Mouse (Mus musculus): Measurements from ENCODE around the gene Brf1. TPM values are rescaled to one million over a fixed set of nuclear protein-coding genes. Genes with fewer than 3 reads are reported as not detected.
A peak's percentile ranks its signal among the peaks of the same experiment; 100 is the strongest.

Brf1 gene
- total and polyA plus RNA-seq, 2 experiments from 2014 or later = 39.0 to 42.1 TPM

GRCm38 (mm10) chr12:112928401-112929241 is 71.9 kb downstream of the Brf1 start:
- H3K9me3 ChIP-seq (ENCODE audit: low read length) = no peaks in the 10 kb centered on the region
- TF ChIP-seq CTCF (IDR thresholded peaks at IDR 0.05) = no peak; the same call in 1 of the 2 replicates
- H3K9ac ChIP-seq (replicated peaks; ENCODE audit: low read length, poor library complexity, severe bottlenecking) = peak overlapping the region; percentile 95
- peak overlapping the region; percentile 88 for H3K4me2 ChIP-seq (ENCODE audit: low read depth, low read length, poor library complexity, severe bottlenecking)
- H3K36me3 ChIP-seq (ENCODE audit: insufficient read depth, low read length) = no peaks in the 10 kb centered on the region
- ATAC-seq (ENCODE audit: low FRiP score) = peak; percentile 48
- peak overlapping the region; percentile 80 for H3K4me3 ChIP-seq (ENCODE audit: low read depth, low read length)
- H3K27ac ChIP-seq (ENCODE audit: low read depth, low read length) = peak overlapping the region; percentile 87
- WGBS = under 1% methylated on average over 108 of the region's 124 CpGs
- DNase-seq (ENCODE audit: low spot score) = peak; percentile 64
- no peaks in the 10 kb centered on the region for H3K27me3 ChIP-seq (ENCODE audit: insufficient read depth, low read length)
- H3K4me1 ChIP-seq (ENCODE audit: insufficient read depth, low read length) = 0 out of 2 replicates have a peak, but pooled peaks cover 4% of the 10 kb centered on the region

DNA sequence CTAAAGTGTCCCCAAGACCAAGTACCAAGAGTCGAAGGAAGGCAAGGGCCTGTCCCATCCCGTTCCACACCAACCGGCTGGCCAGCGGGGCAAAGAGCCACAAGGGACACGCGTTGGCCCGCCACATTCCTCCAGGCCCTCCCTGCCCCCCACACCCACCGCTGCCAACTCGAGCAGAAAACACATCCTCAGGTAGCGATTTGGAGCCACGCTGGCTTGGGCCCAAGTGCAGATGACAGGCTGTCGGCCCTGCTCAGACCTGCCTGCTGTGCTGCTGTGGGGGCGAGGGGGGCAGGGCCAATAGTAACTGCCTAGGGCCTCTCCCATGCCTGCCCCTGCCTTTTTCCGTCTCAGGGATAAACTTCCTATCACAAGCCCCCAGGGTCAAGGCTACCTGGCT is 73.2 kb downstream of the Brf1 start:
- Histone ChIP-seq H3K36me3 (ENCODE audit: insufficient read depth, low read length) (no peaks in the 10 kb centered on the region), H3K4me3 (ENCODE audit: low read depth, low read length) (peak overlapping the region; percentile 80; the same call in 1 of the 2 replicates), H3K27me3 (ENCODE audit: insufficient read depth, low read length) (no peaks in the 10 kb centered on the region), H3K9me3 (ENCODE audit: low read length) (no peaks in the 10 kb centered on the region), H3K4me2 (ENCODE audit: low read depth, low read length, poor library complexity, severe bottlenecking) (peak overlapping the region; percentile 88), H3K9ac (replicated peaks; ENCODE audit: low read length, poor library complexity, severe bottlenecking) (no peak overlapping the region), H3K27ac (ENCODE audit: low read depth, low read length) (no peak overlapping the region), H3K4me1 (ENCODE audit: insufficient read depth, low read length) (peaks cover 7% of the 10 kb centered on the region; the same call in 1 of the 2 replicates)
- no peak for TF ChIP-seq CTCF (IDR thresholded peaks at IDR 0.05)
- DNase-seq (ENCODE audit: low spot score) = no peak
- no peak for ATAC-seq (ENCODE audit: low FRiP score)
- 70% methylated on average over 14 of the region's 14 CpGs for whole genome bisulfite sequencing

- TF ChIP-seq CTCF (IDR thresholded peaks at IDR 0.05) = peak; percentile 54
- DNase-seq (ENCODE audit: low spot score) = no peak
- Histone ChIP-seq H3K4me1 (ENCODE audit: insufficient read depth, low read length) (peaks cover 7% of the 10 kb centered on the region; the same call in 1 of the 2 replicates), H3K36me3 (ENCODE audit: insufficient read depth, low read length) (peaks cover under 1% of the 10 kb centered on the region; the same call in 1 of the 2 replicates), H3K27me3 (ENCODE audit: insufficient read depth, low read length) (no peaks in the 10 kb centered on the region), H3K9me3 (ENCODE audit: low read length) (no peaks in the 10 kb centered on the region), H3K4me2 (ENCODE audit: low read depth, low read length, poor library complexity, severe bottlenecking) (no peak overlapping the region), H3K4me3 (ENCODE audit: low read depth, low read length) (no peak overlapping the region), H3K9ac (replicated peaks; ENCODE audit: low read length, poor library complexity, severe bottlenecking) (no peak overlapping the region), H3K27ac (ENCODE audit: low read depth, low read length) (no peak overlapping the region)
- WGBS = 86% methylated on average over 6 of the region's 6 CpGs
- no peak for ATAC-seq (ENCODE audit: low FRiP score)
Measured at GRCm38 (mm10) chr12:112925950-112926349, 74.6 kb downstream of the Brf1 start.

- Histone ChIP-seq H3K4me2 (ENCODE audit: low read depth, low read length, poor library complexity, severe bottlenecking) (no peak overlapping the region), H3K4me1 (ENCODE audit: insufficient read depth, low read length) (peaks cover 3% of the 10 kb centered on the region; the same call in 1 of the 2 replicates), H3K4me3 (ENCODE audit: low read depth, low read length) (no peak overlapping the region), H3K36me3 (ENCODE audit: insufficient read depth, low read length) (peaks cover 28% of the 10 kb centered on the region), H3K9me3 (ENCODE audit: low read length) (no peaks in the 10 kb centered on the region), H3K27me3 (ENCODE audit: insufficient read depth, low read length) (no peaks in the 10 kb centered on the region), H3K9ac (replicated peaks; ENCODE audit: low read length, poor library complexity, severe bottlenecking) (no peak overlapping the region), H3K27ac (ENCODE audit: low read depth, low read length) (no peak overlapping the region)
- DNase-seq (ENCODE audit: low spot score) (no peak), ATAC-seq (ENCODE audit: low FRiP score) (no peak)
- TF ChIP-seq CTCF (IDR thresholded peaks at IDR 0.05) = no peak
- 15% methylated on average over 3 of the region's 3 CpGs for WGBS
Measured at GRCm38 (mm10) chr12:112922541-112922940, 78.0 kb downstream of the Brf1 start.

DNA sequence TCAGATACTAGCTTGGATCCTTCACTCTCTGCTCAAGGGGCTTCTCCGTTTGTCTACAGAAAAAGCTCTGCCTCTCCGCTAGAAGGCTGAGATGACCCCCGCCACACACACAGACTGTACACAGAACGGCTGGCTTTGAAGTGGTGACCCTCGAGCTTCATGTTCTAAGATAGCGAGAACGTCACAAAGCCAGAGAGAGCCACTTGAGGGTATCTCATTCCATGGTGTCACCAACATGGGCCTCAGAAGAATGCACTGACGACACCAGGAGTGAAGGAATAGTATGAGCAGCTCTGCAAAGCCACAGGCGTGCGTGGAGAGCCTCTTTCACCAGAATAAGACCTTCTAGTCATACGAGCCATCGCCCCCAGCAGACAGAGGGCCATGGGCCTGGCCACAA is 79.0 kb downstream of the Brf1 start:
- H3K9ac ChIP-seq (replicated peaks; ENCODE audit: low read length, poor library complexity, severe bottlenecking) = no peak overlapping the region
- TF ChIP-seq CTCF (IDR thresholded peaks at IDR 0.05) = no peak
- H3K4me3 ChIP-seq (ENCODE audit: low read depth, low read length) = no peak overlapping the region
- DNase-seq (ENCODE audit: low spot score) = no peak
- H3K27me3 ChIP-seq (ENCODE audit: insufficient read depth, low read length) = no peaks in the 10 kb centered on the region
- ATAC-seq (ENCODE audit: low FRiP score) = no peak
- H3K36me3 ChIP-seq (ENCODE audit: insufficient read depth, low read length) = peaks cover 35% of the 10 kb centered on the region
- peaks cover 3% of the 10 kb centered on the region; the same call in 1 of the 2 replicates for H3K4me1 ChIP-seq (ENCODE audit: insufficient read depth, low read length)
- no peaks in the 10 kb centered on the region for H3K9me3 ChIP-seq (ENCODE audit: low read length)
- no peak overlapping the region for H3K4me2 ChIP-seq (ENCODE audit: low read depth, low read length, poor library complexity, severe bottlenecking)
- H3K27ac ChIP-seq (ENCODE audit: low read depth, low read length) = no peak overlapping the region
- WGBS = 84% methylated on average over 12 of the region's 12 CpGs

- no peak overlapping the region for H3K4me3 ChIP-seq (ENCODE audit: low read depth, low read length)
- DNase-seq (ENCODE audit: low spot score) (no peak), ATAC-seq (ENCODE audit: low FRiP score) (no peak)
- H3K27me3 ChIP-seq (ENCODE audit: insufficient read depth, low read length) = no peaks in the 10 kb centered on the region
- WGBS = 56% methylated on average over 8 of the region's 8 CpGs
- H3K36me3 ChIP-seq (ENCODE audit: insufficient read depth, low read length) = peaks cover 71% of the 10 kb centered on the region
- no peak overlapping the region for H3K9ac ChIP-seq (replicated peaks; ENCODE audit: low read length, poor library complexity, severe bottlenecking)
- no peak for TF ChIP-seq CTCF (IDR thresholded peaks at IDR 0.05)
- no peak overlapping the region for H3K4me2 ChIP-seq (ENCODE audit: low read depth, low read length, poor library complexity, severe bottlenecking)
- H3K27ac ChIP-seq (ENCODE audit: low read depth, low read length) = no peak overlapping the region
- H3K9me3 ChIP-seq (ENCODE audit: low read length) = no peaks in the 10 kb centered on the region
- H3K4me1 ChIP-seq (ENCODE audit: insufficient read depth, low read length) = no peaks in the 10 kb centered on the region
Measured at GRCm38 (mm10) chr12:112917906-112918305, 82.6 kb downstream of the Brf1 start.

All from midbrain, postnatal 0 days (tissue).